Mouse (Mus musculus): ENCODE results near the gene Ceacam18. TPM values are rescaled to one million over a fixed set of nuclear protein-coding genes. Genes with fewer than 3 reads are reported as not detected.

Ceacam18 gene
- polyA plus RNA-seq, 1 experiment from 2014 or later: 3.5 TPM

Other genes with a start within 250 kb of the Ceacam18 start
- gene Siglecg, start 226.5 kb upstream of the Ceacam18 start, polyA plus RNA-seq (2014; fragmentation: Nextera tagmentation; extraction: Ambion mirVana): 0.20 and 0.31 TPM in 2 replicates
- gene Lim2, start 207.0 kb upstream of the Ceacam18 start, polyA plus RNA-seq (2014; fragmentation: Nextera tagmentation; extraction: Ambion mirVana): 0.22 and 0.60 TPM in 2 replicates
- gene Nkg7, start 197.6 kb upstream of the Ceacam18 start, polyA plus RNA-seq (2014; fragmentation: Nextera tagmentation; extraction: Ambion mirVana): 2.8 and 3.4 TPM in 2 replicates
- gene Cldnd2, start 193.9 kb upstream of the Ceacam18 start, polyA plus RNA-seq (2014; fragmentation: Nextera tagmentation; extraction: Ambion mirVana): not detected in 2 replicates
- gene Etfb, start 190.6 kb upstream of the Ceacam18 start, polyA plus RNA-seq (2014; fragmentation: Nextera tagmentation; extraction: Ambion mirVana): 347 and 370 TPM in 2 replicates
- gene Gm45233, start 190.6 kb upstream of the Ceacam18 start, polyA plus RNA-seq (2014; fragmentation: Nextera tagmentation; extraction: Ambion mirVana): 0.39 TPM in 1 of 2 replicates, not detected in the other
- 4.2 and 5.6 TPM in 2 replicates for gene Vsig10l, start 171.6 kb upstream of the Ceacam18 start, polyA plus RNA-seq (2014; fragmentation: Nextera tagmentation; extraction: Ambion mirVana)
- 0.67 and 0.72 TPM in 2 replicates for gene Iglon5, start 144.6 kb upstream of the Ceacam18 start, polyA plus RNA-seq (2014; fragmentation: Nextera tagmentation; extraction: Ambion mirVana)
- gene 4931406B18Rik, start 128.8 kb upstream of the Ceacam18 start, polyA plus RNA-seq (2014; fragmentation: Nextera tagmentation; extraction: Ambion mirVana): not detected in 2 replicates
- gene Cd33, start 90.3 kb upstream of the Ceacam18 start, polyA plus RNA-seq (2014; fragmentation: Nextera tagmentation; extraction: Ambion mirVana): 1.7 and 2.0 TPM in 2 replicates
- gene Zfp658, start 72.5 kb upstream of the Ceacam18 start, polyA plus RNA-seq (2014; fragmentation: Nextera tagmentation; extraction: Ambion mirVana): 3.4 and 3.8 TPM in 2 replicates
- gene Zfp719, start 55.1 kb upstream of the Ceacam18 start, polyA plus RNA-seq (2014; fragmentation: Nextera tagmentation; extraction: Ambion mirVana): 12.4 TPM in 2 replicates
- not detected in 2 replicates for gene Zfp819, start 27.5 kb upstream of the Ceacam18 start, polyA plus RNA-seq (2014; fragmentation: Nextera tagmentation; extraction: Ambion mirVana)
- gene Siglece, start 25.5 kb downstream of the Ceacam18 start, polyA plus RNA-seq (2014; fragmentation: Nextera tagmentation; extraction: Ambion mirVana): 1.2 and 1.7 TPM in 2 replicates
- 9.4 and 9.8 TPM in 2 replicates for gene Ctu1, start 37.3 kb downstream of the Ceacam18 start, polyA plus RNA-seq (2014; fragmentation: Nextera tagmentation; extraction: Ambion mirVana)
- gene Klk14, start 55.7 kb downstream of the Ceacam18 start, polyA plus RNA-seq (2014; fragmentation: Nextera tagmentation; extraction: Ambion mirVana): 0.26 and 0.39 TPM in 2 replicates
- 0.86 and 1.2 TPM in 2 replicates for gene Klk13, start 77.9 kb downstream of the Ceacam18 start, polyA plus RNA-seq (2014; fragmentation: Nextera tagmentation; extraction: Ambion mirVana)
- gene Klk12, start 134.2 kb downstream of the Ceacam18 start, polyA plus RNA-seq (2014; fragmentation: Nextera tagmentation; extraction: Ambion mirVana): not detected in 2 replicates
- gene Klk11, start 139.9 kb downstream of the Ceacam18 start, polyA plus RNA-seq (2014; fragmentation: Nextera tagmentation; extraction: Ambion mirVana): not detected in 2 replicates
- 1.1 and 1.4 TPM in 2 replicates for gene Klk10, start 146.3 kb downstream of the Ceacam18 start, polyA plus RNA-seq (2014; fragmentation: Nextera tagmentation; extraction: Ambion mirVana)
- not detected in 2 replicates for gene Klk9, start 157.2 kb downstream of the Ceacam18 start, polyA plus RNA-seq (2014; fragmentation: Nextera tagmentation; extraction: Ambion mirVana)
- gene Klk8, start 162.9 kb downstream of the Ceacam18 start, polyA plus RNA-seq (2014; fragmentation: Nextera tagmentation; extraction: Ambion mirVana): 26.7 and 29.9 TPM in 2 replicates
- 0.12 TPM in 1 of 2 replicates, not detected in the other for gene Klk7, start 176.6 kb downstream of the Ceacam18 start, polyA plus RNA-seq (2014; fragmentation: Nextera tagmentation; extraction: Ambion mirVana)
- 0.16 TPM in 1 of 2 replicates, not detected in the other for gene Klk6, start 189.8 kb downstream of the Ceacam18 start, polyA plus RNA-seq (2014; fragmentation: Nextera tagmentation; extraction: Ambion mirVana)
- gene Klk5, start 207.3 kb downstream of the Ceacam18 start, polyA plus RNA-seq (2014; fragmentation: Nextera tagmentation; extraction: Ambion mirVana): not detected in 2 replicates
- gene Klk4, start 246.5 kb downstream of the Ceacam18 start, polyA plus RNA-seq (2014; fragmentation: Nextera tagmentation; extraction: Ambion mirVana): not detected in 2 replicates